Mouse (Mus musculus) lung, embryonic 14.5 days (tissue): Measurements from ENCODE around the gene P4hb. TPM values are rescaled to one million over a fixed set of nuclear protein-coding genes. Genes with fewer than 3 reads are reported as not detected.
"Not testable (repeated sequence)": the region's sequence is repeated elsewhere in the genome, so short reads cannot be mapped to it uniquely, and the experiment has no call there.

Experiments
- ATAC-seq: fragments of 200-750 bp; cut with Nextera tagmentation; 2 replicates; pipeline ENCODE4 v1.8.0; 2017; ENCODE audit warnings: mild to moderate bottlenecking, moderate TSS enrichment, moderate library complexity; ENCODE audit not compliant: insufficient read depth
- DNase-seq: peaks from one replicate; pipeline ENCODE4 v3.0.0-alpha.2; 2015
- H3K27ac ChIP-seq: fragments of 300-500 bp; sonication (generic); 2 replicates; pipeline ENCODE4 v1.5.1; 2014; ENCODE audit warnings: low read depth, mild to moderate bottlenecking, moderate library complexity
- H3K27me3 ChIP-seq: fragments of 300-500 bp; sonication (generic); 2 replicates; pipeline ENCODE4 v1.6.1; 2014; ENCODE audit warnings: low read length, control low read depth; ENCODE audit not compliant: insufficient read depth
- H3K36me3 ChIP-seq: fragments of 300-500 bp; sonication (generic); 2 replicates; pipeline ENCODE4 v1.6.1; 2014; ENCODE audit warnings: control low read depth; ENCODE audit not compliant: insufficient read depth
- H3K4me1 ChIP-seq: fragments of 300-500 bp; sonication (generic); 2 replicates; pipeline ENCODE4 v1.6.1; 2014; ENCODE audit warnings: antibody characterized with exemption, control low read depth; ENCODE audit not compliant: insufficient read depth
- H3K4me2 ChIP-seq: fragments of 300-500 bp; sonication (generic); 2 replicates; pipeline ENCODE4 v1.6.1; 2014; ENCODE audit warnings: mild to moderate bottlenecking
- H3K4me3 ChIP-seq: fragments of 300-500 bp; sonication (generic); 2 replicates; pipeline ENCODE4 v1.5.1; 2014; ENCODE audit warnings: low read depth, low read length
- H3K9ac ChIP-seq: fragments of 300-500 bp; sonication (generic); 2 replicates; pipeline ENCODE4 v1.6.1; 2014
- H3K9me3 ChIP-seq: fragments of 300-500 bp; sonication (generic); 2 replicates; pipeline ENCODE4 v1.6.1; 2016; ENCODE audit warnings: low read depth, low read length, control low read depth
- CTCF ChIP-seq: IDR thresholded peaks from 2 replicates; pipeline ENCODE4 v1.5.1; 2016; ENCODE audit warnings: antibody characterized with exemption, low read depth
- whole genome bisulfite sequencing: fragments of 180-500 bp; shearing (Covaris S2); extraction: QIAGEN DNeasy Blood & Tissue Kit; methylation state at CpG from one replicate; pipeline ENCODE4 v1.1.7; 2014; 5-methylcytosine and 5-hydroxymethylcytosine counted together
- polyA plus RNA-seq: library from polyadenylated mRNA; unstranded; fragments of >200 nt; fragmentation: Nextera tagmentation; extraction: Ambion mirVana; gene quantifications from 2 replicates; pipeline ENCODE4 v1.2.1, GENCODE M21; 2014

The P4hb gene
- polyA plus RNA-seq, 1 experiment from 2014 or later: 872 TPM

- peak within 1 kb of the TSS; percentile 93 for H3K4me2 ChIP-seq
- TF ChIP-seq CTCF: no peak
- DNase-seq (peak; percentile 99), ATAC-seq (peak; percentile 98)
- peak within 1 kb of the TSS; percentile 100 for H3K9ac ChIP-seq
- H3K27me3 ChIP-seq: no peaks in the 10 kb centered on the region
- H3K9me3 ChIP-seq: no peaks in the 10 kb centered on the region
- H3K4me1 ChIP-seq: peaks cover 11% of the 10 kb centered on the region
- peaks cover 68% of the 10 kb centered on the region for H3K36me3 ChIP-seq
- WGBS: under 1% methylated on average over 87 of the region's 88 CpGs
- H3K4me3 ChIP-seq: peak within 1 kb of the TSS; percentile 99
- H3K27ac ChIP-seq: peak within 1 kb of the TSS; percentile 92
Measured at GRCm38 (mm10) chr11:120598283-120598989, 25.4 kb upstream of the P4hb start, which contains the start of the genes Alyref and Anapc11. Gene Alyref, minus strand, starts transcription at chr11:120598365. Gene Anapc11, plus strand, starts transcription at chr11:120598421.

DNA sequence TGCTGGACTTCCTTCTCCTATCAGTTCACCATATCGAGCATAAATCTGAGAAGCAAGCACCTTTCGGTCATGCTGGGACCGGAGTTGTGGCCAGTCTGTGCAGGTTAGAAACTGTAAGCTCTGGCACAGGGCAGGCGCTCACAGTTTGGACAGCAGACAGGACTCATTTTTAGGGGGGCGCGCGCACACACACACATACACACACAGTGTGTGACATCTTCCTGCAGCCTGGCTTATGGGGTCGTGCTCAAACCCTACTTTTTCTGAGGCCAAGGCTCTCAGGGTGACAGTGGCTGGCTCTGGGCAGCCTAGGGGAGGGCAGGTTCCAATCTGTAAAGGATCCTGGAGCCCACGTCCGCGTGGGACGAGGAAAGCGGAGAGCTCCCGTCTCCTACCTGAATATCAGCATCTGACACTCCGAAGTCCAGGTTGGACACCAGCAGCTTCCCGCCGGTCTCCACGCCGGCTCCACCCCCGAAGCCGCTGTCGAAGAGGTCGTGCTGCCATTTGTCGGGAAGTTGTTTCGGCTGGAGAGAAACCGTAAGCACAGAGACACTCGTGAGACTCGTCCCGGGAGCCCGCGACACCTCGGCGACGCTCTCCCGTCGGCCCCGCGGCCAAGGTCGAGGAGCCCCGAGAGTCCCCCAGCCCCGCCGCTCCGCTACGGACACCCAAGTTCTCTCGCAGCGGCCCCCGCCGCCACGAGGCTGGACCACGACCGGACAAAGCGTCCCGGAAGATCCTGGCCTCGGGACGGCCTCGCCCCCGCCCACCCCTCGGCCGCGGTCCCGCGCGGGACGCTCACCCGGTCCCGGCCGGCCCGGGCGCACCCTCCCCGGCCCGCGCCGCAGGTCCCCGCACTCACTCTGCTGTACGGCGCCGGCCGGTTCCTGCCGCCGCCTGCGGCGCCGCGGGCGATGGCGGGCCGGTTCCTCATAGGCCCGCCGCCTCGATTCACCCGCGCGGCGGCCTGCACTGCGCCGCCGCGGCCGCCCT, 24.5 kb upstream of the P4hb start:
- DNase-seq: peak; percentile 42
- 4% methylated on average over 78 of the region's 99 CpGs for WGBS

GRCm38 (mm10) chr11:120588531-120588930, 15.5 kb upstream of the P4hb start:
- Histone ChIP-seq H3K4me2 (no peak overlapping the region), H3K27me3 (no peaks in the 10 kb centered on the region), H3K4me3 (no peak overlapping the region), H3K27ac (no peak overlapping the region), H3K36me3 (peaks cover 93% of the 10 kb centered on the region), H3K9me3 (no peaks in the 10 kb centered on the region), H3K9ac (no peak overlapping the region), H3K4me1 (no peaks in the 10 kb centered on the region)
- no peak for TF ChIP-seq CTCF
- DNase-seq (no peak), ATAC-seq (no peak)
- WGBS: 92% methylated on average over 6 of the region's 6 CpGs

More for the DNA sequence above, 24.5 kb upstream of the P4hb start:
- Histone ChIP-seq H3K27ac (peak overlapping the region; percentile 92), H3K4me1 (peaks cover 11% of the 10 kb centered on the region), H3K4me3 (peak overlapping the region; percentile 99), H3K9ac (peak overlapping the region; percentile 100), H3K36me3 (peaks cover 68% of the 10 kb centered on the region), H3K27me3 (no peaks in the 10 kb centered on the region), H3K4me2 (peak overlapping the region; percentile 93), H3K9me3 (no peaks in the 10 kb centered on the region)
- peak; percentile 52; the same call in 1 of the 2 replicates for ATAC-seq
- TF ChIP-seq CTCF: no peak

- Histone ChIP-seq H3K27me3 (no peaks in the 10 kb centered on the region), H3K9me3 (no peaks in the 10 kb centered on the region), H3K4me2 (no peak overlapping the region), H3K36me3 (peaks cover 72% of the 10 kb centered on the region), H3K9ac (no peak overlapping the region), H3K27ac (no peak overlapping the region), H3K4me1 (peaks cover 11% of the 10 kb centered on the region), H3K4me3 (no peak overlapping the region)
- no peak for TF ChIP-seq CTCF
- no peak for DNase-seq
- WGBS: 92% methylated on average over 1 of the region's 1 CpGs
- ATAC-seq: no peak
Measured at GRCm38 (mm10) chr11:120583937-120584336, 10.9 kb upstream of the P4hb start.

GRCm38 (mm10) chr11:120582982-120583293, 9.9 kb upstream of the P4hb start:
- not testable (repeated sequence) for H3K4me3 ChIP-seq, H3K9me3 ChIP-seq, H3K27me3 ChIP-seq, DNase-seq, H3K27ac ChIP-seq, H3K4me2 ChIP-seq, H3K9ac ChIP-seq, ATAC-seq
- peaks cover 11% of the 10 kb centered on the region for H3K4me1 ChIP-seq
- H3K36me3 ChIP-seq: peaks cover 72% of the 10 kb centered on the region
- WGBS: 92% methylated on average over 2 of the region's 2 CpGs

- peak; percentile 65 for DNase-seq
- Histone ChIP-seq H3K4me2 (peak overlapping the region; percentile 95), H3K4me3 (peak overlapping the region; percentile 94), H3K9ac (peak overlapping the region; percentile 93), H3K9me3 (no peaks in the 10 kb centered on the region), H3K4me1 (peaks cover 11% of the 10 kb centered on the region), H3K27ac (peak overlapping the region; percentile 96), H3K36me3 (peaks cover 72% of the 10 kb centered on the region), H3K27me3 (no peaks in the 10 kb centered on the region)
- TF ChIP-seq CTCF: peak; percentile 54
- 69% methylated on average over 8 of the region's 8 CpGs for WGBS
- no peak for ATAC-seq
Measured at GRCm38 (mm10) chr11:120582268-120582981, 9.4 kb upstream of the P4hb start.
